Mouse (Mus musculus): ENCODE results near the gene Entr1.

The Entr1 gene

DNA sequence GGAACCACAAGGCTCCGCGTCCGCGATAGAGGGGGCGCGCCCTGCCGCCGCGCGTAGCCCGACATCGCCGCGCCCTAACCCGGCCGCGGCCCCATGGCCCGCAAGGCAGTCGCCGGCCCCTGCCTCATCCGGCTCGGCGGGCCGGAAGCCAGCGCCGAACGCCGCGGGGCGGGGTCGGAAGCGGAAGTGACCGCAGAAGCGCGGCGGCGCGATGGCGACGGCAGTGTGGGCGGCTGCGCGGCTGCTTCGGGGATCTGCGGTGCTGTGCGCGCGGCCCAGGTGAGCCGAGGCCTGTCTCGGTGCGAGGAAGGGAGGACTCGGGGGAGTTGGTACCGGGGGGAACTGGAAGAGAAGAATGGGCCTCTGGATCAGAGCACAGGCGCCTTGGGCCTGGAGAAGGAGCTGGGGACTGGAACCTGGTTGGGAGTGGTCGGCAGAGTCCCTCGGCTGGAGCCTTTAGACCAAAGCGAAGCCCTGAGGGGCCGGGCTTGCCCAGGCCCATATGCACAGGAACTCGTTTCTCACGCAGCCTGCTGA is at the start of gene Entr1, which contains the start of gene Pmpca:
Gene Entr1 (minus strand): TSS at position 163 of the 537 bp plus-strand sequence.
Gene Pmpca (plus strand): TSS at position 186 of the 537 bp plus-strand sequence.
- peak; percentile 83 for DNase-seq (ENCODE audit: extremely low read depth, insufficient read length, low spot score)

DNA sequence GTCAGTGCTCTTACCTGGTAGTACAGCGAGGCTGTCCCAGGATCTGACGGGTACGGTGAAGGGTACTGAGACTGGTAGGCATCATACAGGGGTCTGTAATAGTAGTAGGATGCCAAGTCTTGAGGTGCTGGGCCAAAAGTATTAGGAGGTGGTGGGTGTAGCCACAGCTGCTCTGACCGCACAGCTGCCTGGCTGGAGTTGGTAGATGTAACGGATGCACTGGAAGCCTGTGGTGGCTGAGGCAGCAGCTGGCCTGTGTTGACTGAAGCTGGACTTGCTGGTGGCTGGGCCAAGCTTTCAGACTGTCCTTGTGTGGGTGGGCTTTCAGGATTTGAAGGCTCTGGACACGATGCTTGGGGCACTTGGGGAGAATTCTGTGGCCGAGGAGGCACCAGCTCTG is 49.3 kb upstream of the Entr1 start:
- DNase-seq (ENCODE audit: extremely low read depth, insufficient read length, low spot score) = no peak

DNA sequence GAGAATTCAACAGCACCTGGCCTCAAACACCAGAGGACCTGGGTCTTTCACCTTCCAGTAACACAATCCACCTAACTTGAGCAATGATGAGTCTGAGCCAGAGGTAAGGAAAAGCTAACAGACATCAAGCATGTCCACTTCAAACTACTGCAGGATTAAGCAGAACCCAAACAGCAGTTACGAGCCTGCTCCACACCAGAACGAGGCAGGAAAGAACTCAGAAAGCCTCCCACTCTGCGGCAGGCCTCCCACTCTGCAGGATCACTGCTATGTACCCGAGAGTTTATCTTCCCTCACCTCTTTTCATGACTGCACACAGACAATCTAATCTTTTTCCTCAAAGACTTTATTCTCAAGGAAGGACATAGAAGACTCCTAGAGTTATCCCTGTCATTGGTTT is 48.1 kb upstream of the Entr1 start:
- no peak for DNase-seq (ENCODE audit: extremely low read depth, insufficient read length, low spot score)

- DNase-seq (ENCODE audit: extremely low read depth, insufficient read length, low spot score) = no peak
Observed at GRCm38 (mm10) chr2:26434791-26435572, 45.9 kb upstream of the Entr1 start.

DNA sequence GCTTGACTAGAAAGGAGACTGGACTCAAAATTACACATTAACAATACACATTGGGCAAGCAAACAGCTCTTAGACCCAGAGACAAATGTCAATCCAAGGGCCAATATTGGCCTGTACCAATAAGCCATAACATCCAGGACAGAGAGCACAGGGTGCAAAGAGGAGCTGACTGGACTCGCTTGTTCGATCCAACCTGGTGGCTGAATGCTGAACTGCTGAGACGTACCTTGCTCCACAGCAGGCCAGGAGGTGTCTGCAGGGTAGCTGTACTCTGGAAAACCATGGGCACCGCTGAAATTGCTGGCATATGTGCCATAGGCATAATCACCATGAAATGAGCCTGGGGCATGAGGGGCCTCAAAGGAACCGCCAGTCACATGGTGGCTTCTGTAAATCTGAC is 40.7 kb upstream of the Entr1 start:
- no peak for DNase-seq (ENCODE audit: extremely low read depth, insufficient read length, low spot score)

DNA sequence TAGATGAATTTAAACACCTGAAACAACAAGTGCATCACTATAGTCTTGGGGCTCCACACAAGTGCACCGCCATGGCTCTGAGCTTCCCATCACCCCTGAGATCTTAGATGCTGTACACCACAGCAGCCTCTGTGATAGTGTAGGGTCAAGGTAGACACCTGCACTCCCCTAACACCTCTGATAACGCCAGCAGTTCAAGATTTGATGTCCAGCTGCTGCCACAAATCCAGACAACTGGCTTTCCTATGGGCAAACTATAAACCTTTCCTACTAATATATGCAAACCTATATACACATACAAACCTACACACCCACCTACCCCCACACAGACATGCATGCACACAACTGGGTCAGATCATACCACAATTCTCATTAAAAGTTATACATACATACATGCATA is 35.4 kb upstream of the Entr1 start:
- DNase-seq (ENCODE audit: extremely low read depth, insufficient read length, low spot score) = no peak

DNA sequence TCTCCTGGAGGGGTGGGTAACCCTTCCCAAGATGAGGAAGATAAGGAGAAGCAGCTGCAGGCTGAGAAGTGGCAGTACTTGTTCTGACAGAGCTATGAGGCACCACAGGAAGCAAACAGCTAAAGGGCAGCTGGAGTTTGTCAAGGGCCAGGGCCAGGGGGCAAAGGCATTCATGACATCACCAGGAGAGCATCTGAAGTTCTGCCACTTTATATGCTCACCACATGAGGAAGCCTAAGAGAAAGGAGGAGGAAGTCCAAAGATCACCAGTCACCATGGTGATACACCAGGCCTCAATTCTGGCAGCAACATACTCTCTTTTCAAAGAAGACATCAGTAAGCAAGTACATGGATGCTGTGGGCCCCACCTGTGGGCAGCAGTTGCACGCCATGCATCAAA is 34.0 kb upstream of the Entr1 start:
- no peak for DNase-seq (ENCODE audit: extremely low read depth, insufficient read length, low spot score)

- DNase-seq (ENCODE audit: extremely low read depth, insufficient read length, low spot score) = no peak
Observed at GRCm38 (mm10) chr2:26421969-26422368, 32.9 kb upstream of the Entr1 start.

- no peak for DNase-seq (ENCODE audit: extremely low read depth, insufficient read length, low spot score)
Observed at GRCm38 (mm10) chr2:26418120-26418519, 29.0 kb upstream of the Entr1 start.

GRCm38 (mm10) chr2:26417066-26417465 is 27.9 kb upstream of the Entr1 start:
- DNase-seq (ENCODE audit: extremely low read depth, insufficient read length, low spot score) = no peak

DNA sequence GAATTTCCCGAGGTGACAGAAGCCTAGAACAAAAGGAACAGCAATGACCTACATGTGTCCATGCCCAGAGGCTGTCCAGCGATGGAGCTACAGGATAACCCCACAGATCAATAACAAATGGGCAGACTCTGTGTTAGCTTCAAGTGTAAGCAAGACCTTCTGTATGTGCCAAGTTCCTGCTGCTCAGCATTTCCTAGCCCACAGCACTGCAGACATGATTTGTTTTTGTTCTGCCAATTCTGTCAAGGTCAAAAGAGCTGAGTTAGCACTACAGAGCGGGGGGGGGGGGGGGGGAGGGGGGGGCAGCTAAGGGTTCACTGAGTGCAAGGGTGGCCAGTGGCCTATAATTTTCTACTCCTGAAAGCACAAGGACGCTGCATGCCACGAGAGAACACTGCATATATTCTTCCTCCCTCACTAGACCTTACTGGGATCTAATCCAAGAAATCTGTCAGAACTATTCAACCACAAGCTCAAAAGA is 21.9 kb upstream of the Entr1 start:
- no peak for DNase-seq (ENCODE audit: extremely low read depth, insufficient read length, low spot score)

- no peak for DNase-seq (ENCODE audit: extremely low read depth, insufficient read length, low spot score)
Observed at GRCm38 (mm10) chr2:26410091-26410490, 21.0 kb upstream of the Entr1 start.

GRCm38 (mm10) chr2:26409362-26409761 is 20.2 kb upstream of the Entr1 start:
- no peak for DNase-seq (ENCODE audit: extremely low read depth, insufficient read length, low spot score)

- DNase-seq (ENCODE audit: extremely low read depth, insufficient read length, low spot score) = peak; percentile 95
Observed at GRCm38 (mm10) chr2:26408515-26409356, 19.6 kb upstream of the Entr1 start, which contains the start of gene Inpp5e. Gene Inpp5e, minus strand, starts transcription at chr2:26409203.

- no peak for DNase-seq (ENCODE audit: extremely low read depth, insufficient read length, low spot score)
Observed at GRCm38 (mm10) chr2:26403306-26403705, 14.2 kb upstream of the Entr1 start.

DNA sequence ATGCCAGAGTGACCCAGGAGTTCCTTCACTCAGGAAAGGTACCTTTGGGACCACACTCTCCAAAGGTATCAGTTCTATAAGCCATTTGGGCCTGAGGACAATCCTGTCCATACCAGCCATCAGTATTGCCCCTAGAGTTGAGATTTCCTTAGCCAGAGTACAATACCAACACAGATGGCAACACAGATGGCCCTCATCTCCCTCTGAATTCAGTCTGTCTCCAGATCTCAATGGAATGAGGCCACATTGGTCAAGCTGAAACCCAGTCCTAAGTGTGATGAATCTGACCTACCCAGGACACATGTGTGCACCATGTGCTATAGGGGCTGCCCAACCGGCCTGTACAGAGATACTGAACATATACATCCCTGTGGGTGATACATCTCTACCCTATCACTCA is 13.1 kb upstream of the Entr1 start:
- DNase-seq (ENCODE audit: extremely low read depth, insufficient read length, low spot score) = no peak

DNA sequence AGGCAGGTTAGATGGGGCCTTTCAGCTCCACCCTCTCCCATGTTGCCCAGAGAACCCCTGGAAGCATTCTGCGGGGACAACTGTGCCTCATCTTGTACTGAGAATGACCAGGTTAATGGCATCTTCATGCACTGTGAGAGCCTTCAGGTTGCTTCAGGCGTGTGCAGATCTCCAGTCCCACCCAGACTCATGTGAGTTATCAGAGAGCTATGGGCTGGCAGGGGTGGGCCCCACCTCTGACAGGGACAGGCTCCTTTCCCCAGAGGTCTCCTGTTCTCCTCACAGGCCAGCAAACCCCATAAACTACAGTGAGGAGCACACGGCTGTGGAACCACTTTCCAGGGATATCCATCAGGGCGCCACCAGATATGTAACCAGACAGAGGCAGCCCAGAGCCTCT is 11.9 kb upstream of the Entr1 start:
- DNase-seq (ENCODE audit: extremely low read depth, insufficient read length, low spot score) = no peak

DNA sequence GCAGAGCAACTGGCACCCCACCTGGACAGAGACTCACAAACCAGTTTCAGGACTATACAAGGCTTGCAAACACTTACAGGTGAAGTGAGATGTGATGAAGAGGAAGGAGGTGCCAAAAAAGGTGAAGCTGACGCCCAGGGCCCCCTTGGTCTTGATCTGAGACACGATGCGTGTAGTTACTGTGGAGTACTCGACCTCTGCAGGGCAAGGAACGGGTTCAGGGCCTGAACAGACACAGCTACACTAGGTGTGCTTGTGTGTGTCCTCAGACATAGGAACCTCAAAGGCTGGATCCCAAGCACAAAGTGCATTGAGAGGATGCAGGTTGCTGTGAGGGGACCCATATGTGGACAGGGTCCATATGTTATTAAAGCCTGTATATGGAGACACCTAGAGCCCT is 11.2 kb upstream of the Entr1 start:
- no peak for DNase-seq (ENCODE audit: extremely low read depth, insufficient read length, low spot score)

DNA sequence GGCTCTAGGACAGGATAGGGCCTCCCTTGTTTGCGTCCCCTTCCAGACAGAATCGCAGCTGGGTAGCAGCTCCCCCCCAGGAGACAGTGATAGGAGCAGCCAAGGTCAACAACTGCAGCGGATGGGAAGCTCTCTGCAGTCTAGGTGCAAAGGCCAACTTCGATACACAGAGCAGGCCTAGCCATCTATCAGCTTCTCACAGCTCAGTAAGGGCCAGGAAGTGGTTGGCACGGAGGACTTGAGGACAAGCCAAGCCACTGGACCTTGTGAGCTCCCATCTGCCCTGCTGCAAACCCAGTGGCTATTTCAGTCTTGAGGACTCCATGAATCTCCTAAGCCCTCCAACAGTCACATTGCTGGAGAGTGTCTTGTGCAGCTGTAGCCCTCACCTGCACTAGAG is 10.5 kb upstream of the Entr1 start:
- no peak for DNase-seq (ENCODE audit: extremely low read depth, insufficient read length, low spot score)

DNA sequence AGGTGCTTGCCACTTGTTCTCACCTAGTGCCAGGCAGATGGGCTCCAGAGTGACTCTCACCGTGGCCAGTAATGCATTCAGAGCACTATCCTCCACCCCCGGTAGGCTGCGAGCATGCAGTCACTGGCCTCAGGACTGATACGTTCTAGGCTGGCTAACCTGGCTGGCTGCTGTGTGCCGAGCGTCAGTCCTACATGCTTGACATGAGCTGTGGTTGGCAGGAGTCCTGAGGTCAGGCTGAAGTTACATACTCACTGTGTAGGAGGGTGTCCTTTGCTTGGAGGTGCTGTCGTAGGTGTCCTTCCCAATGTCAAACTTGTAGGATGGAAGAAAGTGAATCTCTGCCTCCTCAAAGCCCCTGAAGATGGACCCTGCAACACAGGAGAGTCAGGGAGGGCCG is 9.9 kb upstream of the Entr1 start:
- DNase-seq (ENCODE audit: extremely low read depth, insufficient read length, low spot score) = no peak

GRCm38 (mm10) chr2:26391617-26392016 is 2.5 kb upstream of the Entr1 start:
- DNase-seq (ENCODE audit: extremely low read depth, insufficient read length, low spot score) = no peak

All from 3134 (cell line).